Mouse (Mus musculus): ENCODE data around the gene Poldip2.

Poldip2 gene

DNA sequence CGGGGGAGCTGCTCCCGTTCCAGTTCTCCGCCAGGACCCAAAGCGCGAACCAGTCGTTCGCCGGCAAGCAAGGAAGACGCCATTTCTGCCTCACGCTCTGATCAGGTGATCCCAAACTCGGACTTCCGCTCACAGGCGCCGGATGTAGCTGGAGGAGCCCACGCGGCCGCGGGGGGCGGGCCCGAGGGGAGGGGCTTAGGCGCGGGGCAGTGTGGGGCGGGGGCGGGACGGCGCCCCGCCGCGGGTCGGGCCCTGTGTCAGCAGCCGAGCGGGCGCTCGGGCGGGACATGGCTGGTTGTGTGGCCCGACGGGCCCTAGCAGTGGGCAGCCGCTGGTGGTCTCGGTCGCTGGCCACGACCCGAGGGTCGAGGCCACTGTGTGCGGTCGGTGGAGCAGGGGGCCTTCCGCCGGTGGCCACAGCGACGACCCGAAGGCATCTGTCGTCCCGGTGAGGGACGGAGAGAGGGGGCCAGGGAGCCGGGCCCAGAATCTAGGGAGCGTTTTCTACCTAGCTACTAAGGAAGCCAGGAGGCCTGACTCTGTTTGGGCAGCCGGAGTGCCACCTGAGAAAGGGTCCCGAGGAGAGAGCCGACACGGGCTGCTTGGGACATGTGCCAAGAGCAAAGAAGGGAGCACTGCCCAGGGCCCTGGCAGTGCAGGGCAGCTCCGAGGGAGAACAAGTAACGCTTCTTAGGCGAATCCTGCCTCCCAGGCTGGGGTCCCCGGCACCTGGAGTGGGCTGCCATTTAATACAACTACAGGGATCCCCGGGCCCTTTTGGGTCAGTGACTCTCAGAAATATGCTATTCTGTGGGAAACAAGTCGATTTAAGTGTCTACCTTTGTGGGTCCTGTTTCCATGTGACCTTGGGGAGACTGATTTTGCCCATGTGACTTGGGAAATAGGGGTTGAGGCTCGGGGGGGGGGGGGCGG lies at the start of gene Poldip2, which contains the start of gene Tmem199:
Poldip2 (plus strand) TSS at position 169 of the 933 bp plus-strand sequence.
Tmem199 (minus strand) TSS at position 148 of the 933 bp plus-strand sequence.
- DNase-seq (ENCODE audit: low spot score in 2 of 2), result peak; percentile 87 to 91

DNA sequence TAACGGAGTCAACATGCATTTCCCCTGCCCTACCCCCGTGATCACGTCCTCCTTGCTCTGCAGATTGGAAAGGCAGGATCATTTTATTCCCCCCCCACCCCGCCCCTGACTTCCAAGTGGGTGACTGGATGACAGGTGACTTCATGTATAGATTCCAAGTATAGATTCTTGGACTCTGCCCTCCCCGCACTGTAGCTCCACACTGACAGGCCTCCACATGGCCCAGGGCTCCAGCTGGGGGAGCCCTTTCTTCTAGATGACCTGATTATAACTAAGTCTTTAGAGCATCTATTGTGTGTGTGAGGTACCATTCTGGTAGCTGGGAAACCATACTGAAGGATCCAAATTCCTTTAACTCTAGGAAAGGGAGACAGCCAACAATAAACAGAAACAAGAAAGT lies 49.3 kb upstream of the Poldip2 start:
- DNase-seq (ENCODE audit: low spot score in 2 of 2), result no peak

DNA sequence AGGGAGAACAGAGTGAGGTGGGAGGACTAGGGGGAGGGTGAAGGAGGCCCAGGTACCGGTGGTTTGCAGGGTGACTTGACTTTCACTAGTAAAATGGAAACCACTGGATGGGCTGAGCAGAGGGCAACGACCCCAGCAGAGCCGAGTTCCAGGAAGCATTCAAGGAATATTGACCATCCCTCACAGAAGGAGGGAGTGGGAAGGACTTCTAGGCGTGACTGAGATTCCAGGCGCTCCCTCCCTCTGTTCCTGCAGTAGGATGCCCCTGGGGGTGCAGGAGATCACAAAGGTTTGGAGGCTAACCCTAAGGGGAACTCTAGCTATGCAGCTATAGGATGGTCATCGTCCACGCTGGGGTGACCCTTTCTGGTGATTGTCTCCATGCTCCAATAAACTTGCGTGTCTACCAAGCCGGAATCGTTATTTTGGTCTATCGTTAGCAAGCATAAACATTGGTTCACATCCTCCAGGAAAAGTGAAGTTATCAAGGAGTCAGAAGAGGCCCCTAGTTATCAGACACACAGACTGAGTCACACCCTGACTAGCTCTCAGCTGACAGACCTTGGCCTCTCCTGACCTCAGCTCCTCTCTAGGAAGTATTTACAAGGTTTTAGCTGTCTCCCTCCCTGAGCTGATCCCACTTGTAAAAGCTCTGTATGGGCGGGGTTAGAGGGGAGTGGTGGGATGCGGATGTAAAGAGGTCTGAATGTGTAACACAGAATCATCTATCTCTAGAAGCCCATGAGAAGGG lies 48.5 kb upstream of the Poldip2 start:
- DNase-seq (ENCODE audit: low spot score in 2 of 2), result no peak

DNA sequence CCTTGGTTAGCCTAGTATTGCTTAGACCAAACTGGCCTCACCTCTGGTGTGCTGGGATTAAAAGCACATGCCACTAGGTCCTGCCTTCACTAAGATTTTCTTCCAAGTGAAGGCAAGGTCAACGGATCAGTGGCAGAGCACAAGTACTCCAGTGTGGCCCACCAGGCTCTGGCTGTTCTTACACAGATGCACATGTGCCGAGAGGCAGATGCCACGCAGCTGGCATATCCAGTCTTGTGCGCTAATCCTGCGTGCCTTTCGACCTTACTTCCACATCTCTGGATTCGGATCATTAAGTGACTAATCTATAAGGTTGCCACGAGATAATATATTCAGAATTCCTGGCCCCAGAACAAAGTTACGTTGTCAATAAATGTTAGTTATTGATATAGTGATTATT lies 46.9 kb upstream of the Poldip2 start:
- no peak for DNase-seq (ENCODE audit: low spot score in 2 of 2)

DNA sequence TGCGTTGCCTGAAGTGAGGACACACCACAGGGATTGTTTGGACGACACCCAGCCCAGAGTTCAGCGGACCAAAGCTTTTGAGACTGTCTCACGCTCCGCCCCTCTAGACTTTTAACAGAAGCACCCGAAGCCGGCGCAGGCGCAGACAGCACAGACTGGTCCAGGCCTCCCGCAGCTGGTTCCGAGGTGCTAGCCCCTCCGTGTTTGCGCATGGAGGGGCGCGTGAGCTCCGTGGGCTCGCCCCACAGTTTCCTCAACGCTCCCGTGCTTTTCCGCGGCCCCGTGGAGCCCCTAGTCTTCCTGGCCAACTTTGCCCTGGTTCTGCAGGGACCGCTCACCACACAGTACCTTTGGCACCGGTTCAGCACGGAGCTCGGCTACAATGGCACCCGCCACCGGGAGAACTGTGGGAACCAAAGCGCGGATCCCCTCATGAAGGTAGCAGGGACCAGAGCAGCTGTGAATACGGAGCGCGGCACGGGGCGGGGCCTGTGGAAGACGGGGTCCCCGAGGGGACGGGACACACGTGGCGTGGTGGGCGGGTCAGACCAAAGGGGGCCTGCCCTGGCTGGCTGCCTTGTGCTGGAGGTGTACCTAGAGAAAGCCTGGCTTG lies 46.3 kb upstream of the Poldip2 start, which contains the start of gene Slc46a1:
Slc46a1 (plus strand) TSS at position 130 of the 613 bp plus-strand sequence.
- DNase-seq (ENCODE audit: low spot score in 2 of 2), result peak; percentile 73 to 74

DNA sequence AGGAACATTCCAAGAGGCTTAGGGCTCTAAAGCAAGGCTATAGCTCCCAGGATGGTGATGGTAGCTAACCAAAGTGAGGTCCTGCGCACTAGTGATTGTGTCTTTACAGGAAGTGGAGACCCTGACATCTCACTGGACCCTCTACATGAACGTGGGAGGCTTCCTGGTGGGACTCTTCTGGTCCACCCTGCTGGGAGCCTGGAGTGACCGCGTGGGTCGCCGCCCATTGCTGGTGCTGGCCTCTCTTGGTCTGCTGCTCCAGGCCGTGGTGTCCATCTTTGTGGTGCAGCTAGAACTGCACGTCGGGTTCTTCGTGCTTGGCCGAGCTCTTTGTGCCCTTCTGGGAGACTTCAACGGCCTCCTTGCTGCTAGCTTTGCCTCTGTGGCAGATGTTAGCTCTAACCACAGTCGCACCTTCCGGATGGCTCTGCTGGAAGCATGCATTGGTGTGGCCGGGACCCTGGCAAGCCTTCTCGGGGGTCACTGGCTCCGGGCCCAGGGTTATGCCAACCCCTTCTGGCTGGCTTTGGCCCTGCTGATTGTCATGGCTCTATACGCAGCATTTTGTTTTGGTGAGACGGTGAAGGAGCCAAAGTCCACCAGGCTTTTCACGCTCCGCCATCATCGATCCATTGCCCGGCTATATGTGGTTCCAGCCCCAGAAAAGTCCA lies 45.6 kb upstream of the Poldip2 start:
- DNase-seq (ENCODE audit: low spot score in 2 of 2), result no peak

DNA sequence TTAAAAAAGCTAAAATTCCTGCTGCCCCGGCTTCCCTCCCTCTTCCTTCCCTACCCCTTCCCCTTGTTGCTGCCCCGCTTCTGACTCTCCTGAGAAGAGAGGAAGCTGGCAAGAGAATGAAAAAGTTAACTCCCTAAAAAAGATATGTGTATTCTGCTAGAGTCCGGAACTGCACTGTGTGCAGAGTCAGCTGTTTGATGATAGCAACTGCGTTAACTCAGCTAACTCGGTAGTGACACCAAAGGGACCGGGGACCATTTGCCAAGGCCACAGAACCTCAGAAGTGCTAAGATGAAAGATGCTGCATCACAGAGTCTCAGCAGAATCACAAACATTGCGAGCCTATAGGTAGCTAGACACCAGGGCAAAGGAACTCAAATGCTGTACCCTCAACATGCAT lies 44.5 kb upstream of the Poldip2 start:
- no peak for DNase-seq (ENCODE audit: low spot score in 2 of 2)

- DNase-seq (ENCODE audit: low spot score in 2 of 2), result no peak
Observed at GRCm38 (mm10) chr11:78467932-78468331, 44.1 kb upstream of the Poldip2 start.

DNA sequence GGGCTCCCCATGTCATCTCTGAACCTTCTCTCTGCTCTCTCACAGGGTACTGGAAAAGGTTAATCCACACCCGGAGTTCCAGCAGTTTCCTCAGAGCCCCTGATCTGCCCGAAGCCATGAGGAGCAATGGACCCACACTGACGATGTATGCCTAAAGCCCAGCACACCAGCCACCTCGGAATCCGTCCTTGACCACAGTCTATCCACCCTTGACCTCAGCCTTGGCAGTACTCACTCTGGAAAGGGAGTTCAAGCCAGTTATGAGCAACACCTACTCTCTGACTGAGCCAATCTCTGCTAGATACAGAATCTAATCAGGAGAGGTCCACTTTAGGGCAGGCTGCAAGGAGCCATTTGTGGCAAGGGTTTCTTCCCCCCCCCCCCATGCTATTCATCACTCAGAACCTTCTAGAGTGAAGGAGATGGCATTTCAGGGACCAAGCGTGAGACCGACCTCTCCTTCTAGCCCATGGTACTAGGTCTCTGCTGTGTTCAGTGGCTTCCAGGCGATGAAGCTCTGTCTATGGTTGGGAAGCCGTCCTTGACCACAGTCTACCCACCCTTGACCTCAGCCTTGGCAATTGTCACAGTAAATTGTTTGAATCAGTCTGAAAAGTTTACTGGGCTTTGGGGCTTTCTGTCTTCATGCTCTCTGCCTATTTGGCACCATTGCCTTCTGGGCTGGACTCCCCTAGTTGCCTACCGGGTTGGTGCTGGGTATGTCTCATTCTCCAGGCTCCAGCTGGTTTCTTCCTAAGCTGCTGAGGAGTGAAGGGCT lies 40.5 kb upstream of the Poldip2 start:
- no peak for DNase-seq (ENCODE audit: low spot score in 2 of 2)

DNA sequence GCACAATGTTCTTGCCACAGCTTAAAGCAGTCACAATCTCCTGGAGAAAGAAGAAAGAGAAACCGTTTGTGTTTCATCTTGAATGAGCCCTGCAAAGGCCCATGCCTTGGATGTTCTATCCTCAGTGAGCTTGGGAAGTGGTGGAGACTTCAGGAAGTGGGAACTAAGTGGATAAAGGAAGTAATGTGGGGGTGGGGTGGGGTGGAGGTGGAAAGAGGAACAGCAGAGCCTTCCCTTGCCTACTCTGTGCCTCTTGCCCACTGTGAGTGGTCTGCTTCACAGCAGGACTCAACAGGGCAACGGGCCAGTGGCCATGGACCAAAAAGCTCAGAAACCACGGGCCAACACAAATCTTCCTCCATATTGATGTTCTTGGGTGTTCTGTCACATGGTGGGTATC lies 36.7 kb upstream of the Poldip2 start:
- no peak for DNase-seq (ENCODE audit: low spot score in 2 of 2)

GRCm38 (mm10) chr11:78483639-78484038 lies 28.4 kb upstream of the Poldip2 start:
- no peak for DNase-seq (ENCODE audit: low spot score in 2 of 2)

- DNase-seq (ENCODE audit: low spot score in 2 of 2), result peak in 1 of 2 experiments; percentile 25
Observed at GRCm38 (mm10) chr11:78488168-78488567, 23.8 kb upstream of the Poldip2 start.

GRCm38 (mm10) chr11:78490781-78491241 lies 21.2 kb upstream of the Poldip2 start:
- DNase-seq (ENCODE audit: low spot score in 2 of 2), result no peak

GRCm38 (mm10) chr11:78495904-78496303 lies 16.1 kb upstream of the Poldip2 start:
- no peak for DNase-seq (ENCODE audit: low spot score in 2 of 2)

DNA sequence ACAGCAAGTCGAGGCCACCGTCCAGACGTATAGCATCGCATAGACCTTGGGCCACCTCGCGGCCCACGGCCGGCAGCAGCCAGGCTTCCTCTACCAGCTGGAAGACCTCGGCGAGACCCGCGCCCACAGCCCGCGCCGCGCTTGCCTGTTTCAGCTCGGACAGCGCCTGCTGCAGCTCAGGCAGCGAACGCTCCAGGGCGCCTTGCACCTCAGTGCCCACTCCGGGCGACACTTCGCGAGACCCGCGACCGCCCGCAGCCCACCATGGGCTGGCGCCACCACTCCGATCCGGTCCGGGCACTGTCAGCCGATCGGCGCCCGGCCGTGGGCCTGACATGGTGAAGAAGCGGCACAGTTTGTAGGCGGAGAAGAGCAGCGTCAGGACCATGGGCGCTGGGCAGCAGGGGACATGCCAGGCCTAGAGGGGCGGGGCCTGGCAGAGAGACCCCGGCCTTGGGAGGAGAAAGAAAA lies 14.9 kb upstream of the Poldip2 start:
- peak in 1 of 2 experiments; percentile 13 for DNase-seq (ENCODE audit: low spot score in 2 of 2)

DNA sequence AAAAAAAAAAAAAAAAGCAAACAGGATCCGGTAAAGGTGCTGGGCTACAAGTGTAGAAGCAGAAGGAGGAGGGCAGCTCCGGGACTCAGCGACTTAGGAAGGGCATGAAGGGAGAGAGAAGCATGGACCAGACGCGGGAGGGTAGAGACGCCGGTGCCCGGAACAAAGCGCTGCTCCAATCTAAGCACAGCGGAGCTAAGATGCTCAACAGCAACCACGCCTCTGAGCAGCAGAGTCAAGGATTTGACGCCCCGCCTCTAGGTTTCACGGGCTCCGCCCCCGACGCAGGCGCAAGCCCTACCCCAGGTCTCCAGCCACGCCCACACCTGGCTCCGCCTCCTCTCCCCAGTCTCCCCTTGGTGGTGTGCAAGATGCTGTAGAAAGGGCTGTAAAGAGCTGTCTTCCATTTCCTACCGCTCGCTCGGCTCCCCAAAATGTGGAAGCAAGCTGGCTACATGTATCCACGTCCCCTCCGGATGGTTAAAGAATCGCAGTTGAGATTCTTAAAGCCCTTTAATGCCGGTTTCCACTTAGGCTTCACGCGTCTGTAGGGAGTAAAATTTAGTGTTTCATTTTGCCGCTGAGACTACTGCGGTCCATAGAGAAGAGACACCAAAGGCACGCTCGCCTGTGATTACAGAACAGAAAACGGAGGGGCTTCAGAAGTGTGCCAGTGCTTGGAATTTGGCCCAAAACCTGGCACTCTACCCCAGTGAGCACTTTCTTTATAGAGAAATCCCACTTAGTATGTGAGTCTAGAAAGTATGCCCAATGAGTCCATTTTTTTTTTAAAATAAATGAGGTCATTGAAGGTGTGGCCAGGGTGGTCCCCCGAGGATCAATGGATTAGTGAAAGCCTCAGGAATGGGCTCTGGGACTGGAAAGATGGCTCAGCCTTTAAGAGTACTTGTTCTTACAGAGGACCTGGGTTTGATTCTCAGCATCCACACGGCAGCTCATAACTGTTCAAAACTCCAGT lies 14.2 kb upstream of the Poldip2 start, which contains the start of gene Sarm1:
Sarm1 (minus strand) TSS at position 211 of the 979 bp plus-strand sequence.
- peak; percentile 95 to 96 for DNase-seq (ENCODE audit: low spot score in 2 of 2)

DNA sequence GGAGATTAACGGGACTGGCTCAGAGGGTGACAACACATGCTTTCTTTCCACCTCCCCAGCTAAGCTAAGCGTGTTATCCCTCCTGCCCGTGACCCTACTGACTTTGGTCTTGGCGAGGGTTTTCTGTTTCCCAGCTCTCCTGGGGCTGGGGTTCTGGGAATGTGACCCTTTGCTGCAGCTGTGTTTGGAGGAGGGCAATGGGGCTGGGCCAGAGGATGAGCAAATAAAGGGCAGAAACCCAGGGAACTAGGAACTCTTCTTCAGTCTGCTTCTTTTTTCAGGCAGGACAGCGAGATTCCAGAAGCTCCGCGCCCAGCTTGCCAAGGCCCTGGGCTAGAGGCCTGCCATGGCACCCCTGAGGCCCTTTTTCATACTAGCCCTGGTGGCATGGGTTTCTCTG lies 13.0 kb upstream of the Poldip2 start, which contains the start of gene Vtn:
Vtn (plus strand) TSS at position 88 of the 400 bp plus-strand sequence.
- DNase-seq (ENCODE audit: low spot score in 2 of 2), result no peak

DNA sequence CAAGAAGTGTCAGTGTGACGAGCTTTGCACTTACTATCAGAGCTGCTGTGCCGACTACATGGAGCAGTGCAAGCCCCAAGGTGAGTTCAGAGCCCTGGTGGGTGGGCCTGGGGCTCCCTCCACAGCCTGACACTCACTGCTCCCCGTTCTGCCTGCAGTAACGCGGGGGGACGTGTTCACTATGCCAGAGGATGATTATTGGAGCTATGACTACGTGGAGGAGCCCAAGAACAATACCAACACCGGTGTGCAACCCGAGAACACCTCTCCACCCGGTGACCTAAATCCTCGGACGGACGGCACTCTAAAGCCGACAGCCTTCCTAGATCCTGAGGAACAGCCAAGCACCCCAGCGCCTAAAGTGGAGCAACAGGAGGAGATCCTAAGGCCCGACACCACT lies 12.4 kb upstream of the Poldip2 start:
- DNase-seq (ENCODE audit: low spot score in 2 of 2), result no peak

DNA sequence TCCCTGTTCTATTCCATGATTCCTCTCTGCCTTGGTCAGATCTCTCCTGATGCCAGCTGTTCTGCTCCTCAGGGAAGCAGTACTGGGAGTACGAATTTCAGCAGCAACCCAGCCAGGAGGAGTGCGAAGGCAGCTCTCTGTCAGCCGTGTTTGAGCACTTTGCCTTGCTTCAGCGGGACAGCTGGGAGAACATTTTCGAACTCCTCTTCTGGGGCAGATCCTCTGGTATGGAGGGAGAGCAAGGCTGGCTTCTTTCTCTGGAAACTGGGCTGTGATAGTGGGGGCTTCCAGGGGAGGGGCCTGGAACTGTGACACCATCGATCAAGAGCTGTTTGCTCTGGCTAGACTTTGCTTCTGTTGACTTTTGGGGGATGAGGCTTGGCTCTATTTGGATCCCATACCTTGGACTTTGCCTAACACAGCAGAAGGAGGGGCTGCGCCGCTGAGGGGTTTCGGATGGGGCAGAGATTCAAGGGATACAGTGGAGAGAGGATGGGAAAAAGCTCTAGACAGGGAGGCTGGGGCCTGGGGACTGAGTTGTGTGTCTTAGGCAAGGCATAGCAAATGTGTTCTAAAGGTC lies 11.3 kb upstream of the Poldip2 start:
- DNase-seq (ENCODE audit: low spot score in 2 of 2), result no peak
